Mouse (Mus musculus) erythroid progenitor cell, adult 5-6 weeks (primary cell): ENCODE data around the gene Hoga1. TPM values are rescaled to one million over a fixed set of nuclear protein-coding genes. Genes with fewer than 3 reads are reported as not detected.

Source experiments
- ATAC-seq: replicated peaks from 2 replicates; pipeline ENCODE4 v1.8.0; 2016; ENCODE audit warnings: moderate number of reproducible peaks, mild to moderate bottlenecking, moderate TSS enrichment, inconsistent platforms; ENCODE audit not compliant: poor library complexity, low FRiP score, severe bottlenecking
- total RNA-seq, 2 experiments: library from RNA; stranded (forward) in 1 of 2; stranded (reverse) in 1 of 2; fragments of 150-400 nt in 1 of 2; fragments of 186-747, 209-891 nt in 1 of 2; gene quantifications; 2 replicates each; pipeline versions ENCODE4 v1.2.3 to v1.2.4; 2015 to 2017; ENCODE audit warnings: low replicate concordance in 2 of 2

Hoga1 gene
- total RNA-seq, 2 experiments from 2014 or later: not detected

DNA sequence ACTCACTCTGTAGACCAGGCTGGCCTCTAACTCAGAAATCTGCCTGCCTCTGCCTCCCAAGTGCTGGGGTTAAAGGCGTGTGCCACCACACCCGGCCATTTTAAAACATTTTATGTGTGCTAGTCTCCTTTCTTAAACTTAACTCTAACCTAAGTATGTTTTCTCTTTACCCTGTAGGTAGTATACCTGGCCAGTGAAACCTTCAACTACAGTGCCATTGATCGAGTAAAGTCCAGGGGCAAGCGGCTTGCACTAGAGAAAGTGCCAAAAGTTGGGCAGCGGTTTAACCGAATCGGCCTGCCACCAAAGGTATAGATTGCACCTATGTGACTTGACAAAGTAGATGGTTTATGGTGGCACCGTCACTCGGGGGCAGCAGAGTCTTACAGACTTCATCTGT, 59.3 kb downstream of the Hoga1 start:
- ATAC-seq: no peak

- no peak for ATAC-seq
Observed at GRCm38 (mm10) chr19:42115783-42116335, 70.4 kb downstream of the Hoga1 start.

DNA sequence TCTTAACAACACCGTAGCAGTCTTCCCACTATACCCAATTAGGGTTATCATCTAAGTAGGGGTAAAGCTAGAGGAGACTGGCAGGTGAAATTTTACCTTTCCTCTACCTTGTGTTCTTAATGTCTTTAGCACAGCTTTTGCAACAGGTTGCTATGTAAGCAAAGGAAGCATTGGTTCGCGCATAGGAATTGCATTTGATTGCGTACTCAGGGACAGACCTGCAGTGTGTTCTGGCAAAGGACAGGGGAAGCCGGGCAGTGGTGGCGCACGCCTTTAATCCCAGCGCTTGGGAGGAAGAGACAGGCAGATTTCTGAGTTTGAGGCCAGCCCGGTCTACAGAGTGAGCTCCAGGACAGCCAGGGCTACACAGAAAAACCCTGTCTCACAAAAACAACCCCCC, 72.7 kb downstream of the Hoga1 start:
- no peak for ATAC-seq

- ATAC-seq: no peak
Observed at GRCm38 (mm10) chr19:42118596-42118995, 73.2 kb downstream of the Hoga1 start.

DNA sequence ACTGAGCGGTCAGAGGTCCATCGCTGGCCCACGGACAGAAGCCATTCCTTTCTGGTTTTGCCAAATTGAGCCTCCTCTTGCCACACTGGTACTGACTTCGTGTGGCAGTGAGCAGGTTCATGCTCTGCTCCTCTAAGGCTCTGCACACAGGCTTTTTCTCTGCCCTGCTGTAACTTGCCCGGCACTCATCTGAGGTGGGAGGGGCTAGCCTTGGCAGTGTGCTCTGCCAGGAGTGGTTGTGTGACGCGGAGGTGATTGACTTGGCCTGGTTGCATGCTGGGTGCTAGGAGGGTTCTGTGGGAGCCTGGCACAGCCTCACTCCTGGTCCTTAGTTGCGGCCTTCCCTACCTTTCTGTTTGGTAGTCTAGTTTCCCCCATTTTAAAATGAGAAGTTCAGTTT, 75.0 kb downstream of the Hoga1 start:
- no peak for ATAC-seq

Other genes with a start within 250 kb of the Hoga1 start
- gene Arhgap19, start 243.6 kb upstream of the Hoga1 start, total RNA-seq (2015; ENCODE audit: low replicate concordance): 83.4 and 100 TPM in 2 replicates
- gene Arhgap19, start 243.6 kb upstream of the Hoga1 start, total RNA-seq (2017; ENCODE audit: low replicate concordance): 98.9 and 131 TPM in 2 replicates
- 3.2 and 3.8 TPM in 2 replicates for gene Frat1, start 215.6 kb upstream of the Hoga1 start, total RNA-seq (2015; ENCODE audit: low replicate concordance)
- gene Frat1, start 215.6 kb upstream of the Hoga1 start, total RNA-seq (2017; ENCODE audit: low replicate concordance): 0.26 and 2.6 TPM in 2 replicates
- 5.4 TPM in 2 replicates for gene Frat2, start 197.5 kb upstream of the Hoga1 start, total RNA-seq (2015; ENCODE audit: low replicate concordance)
- 2.6 and 3.9 TPM in 2 replicates for gene Frat2, start 197.5 kb upstream of the Hoga1 start, total RNA-seq (2017; ENCODE audit: low replicate concordance)
- 1.1 and 2.1 TPM in 2 replicates for gene Rrp12, start 149.4 kb upstream of the Hoga1 start, total RNA-seq (2015; ENCODE audit: low replicate concordance)
- 1.2 TPM in 1 of 2 replicates, not detected in the other for gene Rrp12, start 149.4 kb upstream of the Hoga1 start, total RNA-seq (2017; ENCODE audit: low replicate concordance)
- 102 and 109 TPM in 2 replicates for gene Pgam1, start 133.7 kb upstream of the Hoga1 start, total RNA-seq (2015; ENCODE audit: low replicate concordance)
- gene Pgam1, start 133.7 kb upstream of the Hoga1 start, total RNA-seq (2017; ENCODE audit: low replicate concordance): 17.3 and 26.3 TPM in 2 replicates
- 16.9 and 21.0 TPM in 2 replicates for gene Exosc1, start 112.2 kb upstream of the Hoga1 start, total RNA-seq (2015; ENCODE audit: low replicate concordance)
- gene Exosc1, start 112.2 kb upstream of the Hoga1 start, total RNA-seq (2017; ENCODE audit: low replicate concordance): 7.1 and 14.1 TPM in 2 replicates
- 21.4 and 31.4 TPM in 2 replicates for gene Zdhhc16, start 112.1 kb upstream of the Hoga1 start, total RNA-seq (2015; ENCODE audit: low replicate concordance)
- 15.1 and 25.8 TPM in 2 replicates for gene Zdhhc16, start 112.1 kb upstream of the Hoga1 start, total RNA-seq (2017; ENCODE audit: low replicate concordance)
- 20.5 and 73.5 TPM in 2 replicates for gene Mms19, start 64.5 kb upstream of the Hoga1 start, total RNA-seq (2015; ENCODE audit: low replicate concordance)
- gene Mms19, start 64.5 kb upstream of the Hoga1 start, total RNA-seq (2017; ENCODE audit: low replicate concordance): 10.1 and 15.4 TPM in 2 replicates
- gene Ubtd1, start 63.8 kb upstream of the Hoga1 start, total RNA-seq (2015; ENCODE audit: low replicate concordance): 4.3 TPM in 1 of 2 replicates, not detected in the other
- 8.2 TPM in 1 of 2 replicates, not detected in the other for gene Ubtd1, start 63.8 kb upstream of the Hoga1 start, total RNA-seq (2017; ENCODE audit: low replicate concordance)
- gene Ankrd2, start 9.6 kb upstream of the Hoga1 start, total RNA-seq (2015; ENCODE audit: low replicate concordance): not detected in 2 replicates
- not detected in 2 replicates for gene Ankrd2, start 9.6 kb upstream of the Hoga1 start, total RNA-seq (2017; ENCODE audit: low replicate concordance)
- gene 4933411K16Rik, start 6.6 kb downstream of the Hoga1 start, total RNA-seq (2015; ENCODE audit: low replicate concordance): not detected in 2 replicates
- gene 4933411K16Rik, start 6.6 kb downstream of the Hoga1 start, total RNA-seq (2017; ENCODE audit: low replicate concordance): not detected in 2 replicates
- gene Morn4, start 40.7 kb downstream of the Hoga1 start, total RNA-seq (2015; ENCODE audit: low replicate concordance): not detected in 2 replicates
- gene Morn4, start 40.7 kb downstream of the Hoga1 start, total RNA-seq (2017; ENCODE audit: low replicate concordance): not detected in 2 replicates
- 2.5 and 3.4 TPM in 2 replicates for gene Pi4k2a, start 44.9 kb downstream of the Hoga1 start, total RNA-seq (2015; ENCODE audit: low replicate concordance)
- 2.1 and 3.3 TPM in 2 replicates for gene Pi4k2a, start 44.9 kb downstream of the Hoga1 start, total RNA-seq (2017; ENCODE audit: low replicate concordance)
- 6.5 TPM in 1 of 2 replicates, not detected in the other for gene Avpi1, start 83.4 kb downstream of the Hoga1 start, total RNA-seq (2015; ENCODE audit: low replicate concordance)
- 4.4 TPM in 1 of 2 replicates, not detected in the other for gene Avpi1, start 83.4 kb downstream of the Hoga1 start, total RNA-seq (2017; ENCODE audit: low replicate concordance)
- gene Marveld1, start 101.8 kb downstream of the Hoga1 start, total RNA-seq (2015; ENCODE audit: low replicate concordance): 0.84 and 2.2 TPM in 2 replicates
- gene Marveld1, start 101.8 kb downstream of the Hoga1 start, total RNA-seq (2017; ENCODE audit: low replicate concordance): 1.9 and 3.9 TPM in 2 replicates
- gene Zfyve27, start 118.3 kb downstream of the Hoga1 start, total RNA-seq (2015; ENCODE audit: low replicate concordance): 7.1 and 9.4 TPM in 2 replicates
- 6.1 and 16.9 TPM in 2 replicates for gene Zfyve27, start 118.3 kb downstream of the Hoga1 start, total RNA-seq (2017; ENCODE audit: low replicate concordance)
- not detected in 2 replicates for gene Sfrp5, start 156.6 kb downstream of the Hoga1 start, total RNA-seq (2015; ENCODE audit: low replicate concordance)
- not detected in 2 replicates for gene Sfrp5, start 156.6 kb downstream of the Hoga1 start, total RNA-seq (2017; ENCODE audit: low replicate concordance)
- not detected in 2 replicates for gene Golga7b, start 202.0 kb downstream of the Hoga1 start, total RNA-seq (2015; ENCODE audit: low replicate concordance)
- gene Golga7b, start 202.0 kb downstream of the Hoga1 start, total RNA-seq (2017; ENCODE audit: low replicate concordance): not detected in 2 replicates